Mouse (Mus musculus) kidney, adult 2 months (tissue): ENCODE measurements around the gene Nnat.

Experiments
- CTCF ChIP-seq: fragments of 200-500 bp; conservative IDR thresholded peaks from 2 replicates; pipeline ENCODE4 v1.5.1; 2011; ENCODE audit warnings: low read depth, mild to moderate bottlenecking, control low read depth, low read length, moderate library complexity, mixed read lengths; ENCODE audit not compliant: insufficient read depth, insufficient read length
- POLR2A ChIP-seq: fragments of 200-500 bp; IDR thresholded peaks from one replicate; pipeline ENCODE4 v1.6.1; 2011; ENCODE audit warnings: low read depth, low read length, control low read depth

DNA sequence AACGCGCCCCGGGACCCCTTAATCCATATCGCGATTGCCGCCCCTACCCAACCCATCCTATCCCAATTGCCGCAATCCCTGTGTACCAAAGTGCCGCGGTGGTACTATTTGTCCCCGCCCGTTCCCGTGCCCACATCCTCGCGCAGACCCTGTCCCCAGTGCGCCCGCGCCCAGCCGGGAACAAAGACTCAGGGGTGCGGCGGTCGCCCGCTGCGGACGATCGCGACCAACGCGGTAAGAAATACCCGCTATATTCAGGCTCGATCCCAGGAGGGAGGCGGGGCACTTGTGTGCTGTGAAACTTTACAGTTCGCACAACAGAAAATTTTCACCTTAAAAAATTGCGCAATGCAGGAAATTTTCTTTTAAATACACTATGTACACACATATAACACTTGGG, 424 bp downstream of the Nnat start:
- TF ChIP-seq POLR2A, result no peak
- TF ChIP-seq CTCF, result no peak
